Mouse (Mus musculus): ENCODE data around the gene Krtcap2. TPM values are rescaled to one million over a fixed set of nuclear protein-coding genes. Genes with fewer than 3 reads are reported as not detected.
"Not testable (repeated sequence)": the region's sequence is repeated elsewhere in the genome, so short reads cannot be mapped to it uniquely, and the experiment has no call there.

Gene Krtcap2
- 100 to 1,000 TPM; 258 to 319 TPM for polyA plus RNA-seq (2017; shearing (Covaris generic))

- peak; percentile 3 for ATAC-seq
Observed at GRCm38 (mm10) chr3:89245688-89246171, at the start of gene Krtcap2. Gene Krtcap2, plus strand, starts transcription at chr3:89245966.

- peak; percentile 94 for ATAC-seq
Observed at GRCm38 (mm10) chr3:89195979-89196877, 49.5 kb upstream of the Krtcap2 start.

- ATAC-seq = no peak
Observed at GRCm38 (mm10) chr3:89199839-89200238, 45.9 kb upstream of the Krtcap2 start.

GRCm38 (mm10) chr3:89202253-89203141 is 43.3 kb upstream of the Krtcap2 start, which contains the start of gene Gba:
Gene Gba, plus strand, starts transcription at chr3:89202928.
- ATAC-seq = peak; percentile 97

- ATAC-seq = peak; percentile 11
Observed at GRCm38 (mm10) chr3:89203142-89203514, 42.6 kb upstream of the Krtcap2 start.

- no peak for ATAC-seq
Observed at GRCm38 (mm10) chr3:89206079-89206478, 39.7 kb upstream of the Krtcap2 start.

- ATAC-seq = no peak
Observed at GRCm38 (mm10) chr3:89206695-89207094, 39.1 kb upstream of the Krtcap2 start.

- ATAC-seq = no peak
Observed at GRCm38 (mm10) chr3:89208075-89208657, 37.6 kb upstream of the Krtcap2 start.

GRCm38 (mm10) chr3:89208736-89209135 is 37.0 kb upstream of the Krtcap2 start:
- ATAC-seq = no peak

- ATAC-seq = no peak
Observed at GRCm38 (mm10) chr3:89209731-89210130, 36.0 kb upstream of the Krtcap2 start.

- no peak for ATAC-seq
Observed at GRCm38 (mm10) chr3:89210162-89210561, 35.6 kb upstream of the Krtcap2 start.

GRCm38 (mm10) chr3:89210731-89211130 is 35.0 kb upstream of the Krtcap2 start:
- no peak for ATAC-seq

GRCm38 (mm10) chr3:89213803-89214530 is 31.8 kb upstream of the Krtcap2 start:
- peak; percentile 85 for ATAC-seq

- peak; percentile 56 for ATAC-seq
Observed at GRCm38 (mm10) chr3:89214681-89215411, 30.9 kb upstream of the Krtcap2 start, which contains the start of gene Thbs3. Gene Thbs3, plus strand, starts transcription at chr3:89215180.

- ATAC-seq = peak; percentile 35
Observed at GRCm38 (mm10) chr3:89215853-89216252, 29.9 kb upstream of the Krtcap2 start.

- ATAC-seq = not testable (repeated sequence)
Observed at GRCm38 (mm10) chr3:89216407-89216806, 29.4 kb upstream of the Krtcap2 start.

GRCm38 (mm10) chr3:89218271-89218670 is 27.5 kb upstream of the Krtcap2 start:
- no peak for ATAC-seq

- ATAC-seq = no peak
Observed at GRCm38 (mm10) chr3:89219546-89219945, 26.2 kb upstream of the Krtcap2 start.

- no peak for ATAC-seq
Observed at GRCm38 (mm10) chr3:89221167-89221566, 24.6 kb upstream of the Krtcap2 start.

GRCm38 (mm10) chr3:89224796-89225195 is 21.0 kb upstream of the Krtcap2 start:
- no peak for ATAC-seq

- ATAC-seq = no peak
Observed at GRCm38 (mm10) chr3:89225321-89225815, 20.4 kb upstream of the Krtcap2 start.
